Mouse (Mus musculus) erythroblast, embryonic 14.5 days (primary cell): ENCODE data around the gene Chmp1a.

Experiments used
- GATA1 ChIP-seq: IDR thresholded peaks from 2 replicates; pipeline ENCODE4 v1.6.1; 2012; ENCODE audit warnings: low read length, inconsistent platforms, mixed read lengths
- TAL1 ChIP-seq: IDR thresholded peaks from 3 replicates; pipeline ENCODE4 v1.6.1; 2012; ENCODE audit warnings: low read length, inconsistent platforms, mixed read lengths

DNA sequence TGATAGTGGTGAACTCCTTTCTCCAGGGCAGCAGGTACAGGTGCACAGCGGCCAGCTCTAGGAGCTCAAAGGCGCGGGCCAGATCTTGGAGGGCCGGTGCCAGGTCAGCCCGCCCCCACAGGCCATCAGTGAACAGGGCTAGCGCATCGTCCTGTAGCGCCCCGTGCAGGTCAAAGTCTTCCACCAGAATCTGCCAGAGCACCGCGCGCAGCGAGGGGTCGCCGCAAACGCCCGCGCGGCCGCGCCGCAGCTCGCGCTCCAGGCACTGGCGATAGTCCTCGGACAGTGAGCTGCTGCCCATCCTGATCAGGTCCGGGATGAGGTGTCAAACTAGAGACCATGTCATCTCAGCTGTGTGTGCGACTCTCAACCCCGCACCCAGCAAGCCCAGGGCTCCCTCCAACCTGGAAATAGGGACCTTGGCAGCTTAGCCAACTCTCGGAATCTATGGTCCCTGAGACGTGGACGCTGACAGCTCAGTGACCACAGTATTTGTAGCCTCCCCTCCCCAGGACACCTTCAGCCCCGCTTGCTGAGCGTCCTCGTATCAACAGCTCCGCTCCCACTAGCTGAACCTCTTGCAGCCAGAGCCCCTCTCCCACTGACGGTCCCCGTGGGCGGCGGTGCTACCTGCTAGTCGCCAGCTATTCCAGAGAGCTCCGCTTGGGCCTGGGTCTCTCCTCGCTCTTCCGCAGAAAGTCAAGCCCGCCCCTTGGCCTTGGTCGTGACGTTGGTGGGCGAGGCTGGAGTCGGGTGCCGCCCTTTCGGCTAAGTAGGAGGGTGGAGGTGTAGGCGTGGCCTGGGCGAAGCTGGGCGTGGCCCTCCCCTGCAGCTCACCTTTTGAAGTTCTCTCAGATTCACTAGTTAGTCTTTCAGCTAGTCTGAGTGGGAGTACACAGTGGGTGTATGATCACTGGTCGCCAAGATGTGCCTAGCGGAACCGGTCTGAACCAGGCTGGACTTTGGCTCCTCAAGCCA, 23.2 kb upstream of the Chmp1a start, which contains the start of gene Spata2l:
- no peak for TF ChIP-seq GATA1
- TF ChIP-seq TAL1: no peak
